Mouse (Mus musculus) retina, adult 2 months (tissue): ENCODE results near the gene Serpine1.
A peak's percentile ranks its signal among the peaks of the same experiment; 100 is the strongest.
"Not testable (repeated sequence)": the region's sequence is repeated elsewhere in the genome, so short reads cannot be mapped to it uniquely, and the experiment has no call there.

ENCODE experiments used
- DNase-seq: peaks from one replicate; pipeline ENCODE4 v3.0.0-alpha.2; 2012; ENCODE audit warnings: low read depth, low spot score

Serpine1 gene

DNA sequence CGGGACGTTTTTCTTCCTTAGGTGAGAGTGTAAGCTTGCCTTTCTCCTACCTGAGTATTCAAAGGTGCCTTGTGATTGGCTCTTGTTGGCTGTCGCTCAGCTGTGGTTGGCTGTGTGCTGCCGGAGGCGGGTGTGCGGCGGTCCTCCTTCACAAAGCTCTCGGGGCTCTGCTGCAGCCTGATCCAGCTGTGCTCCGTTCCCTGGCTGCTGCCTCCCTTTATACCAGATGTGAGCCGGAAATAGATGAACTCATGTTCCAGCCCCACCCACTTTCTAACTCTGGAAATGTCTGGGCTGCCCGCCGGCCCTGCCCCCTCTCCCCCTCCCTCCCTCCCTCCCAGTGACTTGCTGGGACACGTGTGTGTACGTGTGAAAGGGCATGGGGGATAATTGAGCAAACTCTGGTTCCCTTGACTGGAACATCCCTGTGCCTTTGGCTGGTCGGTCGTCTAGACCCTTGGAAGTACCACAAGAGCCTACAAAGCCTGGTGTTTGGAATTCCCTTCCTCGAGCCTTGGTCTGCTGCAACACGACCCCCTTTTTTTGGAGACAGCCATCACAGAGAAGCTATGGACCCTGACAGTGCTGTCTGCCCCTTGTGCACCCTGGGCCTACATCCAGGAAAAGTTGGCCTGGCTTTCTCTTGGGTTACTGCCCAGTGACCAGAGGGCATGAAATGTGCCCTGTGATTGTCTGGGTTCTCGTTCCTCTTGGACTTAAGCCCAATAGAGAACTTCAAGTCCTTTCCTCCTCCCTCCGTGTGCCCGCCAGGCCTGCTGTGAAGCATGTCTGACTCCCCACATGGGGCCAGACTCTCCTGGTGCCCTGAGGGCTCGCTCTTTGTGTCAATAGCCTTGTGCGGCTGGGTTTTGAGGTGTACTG lies at the start of gene Serpine1:
Gene Serpine1, minus strand, starts transcription at position 190 of the 882 bp plus-strand sequence.
- DNase-seq, result no peak

DNA sequence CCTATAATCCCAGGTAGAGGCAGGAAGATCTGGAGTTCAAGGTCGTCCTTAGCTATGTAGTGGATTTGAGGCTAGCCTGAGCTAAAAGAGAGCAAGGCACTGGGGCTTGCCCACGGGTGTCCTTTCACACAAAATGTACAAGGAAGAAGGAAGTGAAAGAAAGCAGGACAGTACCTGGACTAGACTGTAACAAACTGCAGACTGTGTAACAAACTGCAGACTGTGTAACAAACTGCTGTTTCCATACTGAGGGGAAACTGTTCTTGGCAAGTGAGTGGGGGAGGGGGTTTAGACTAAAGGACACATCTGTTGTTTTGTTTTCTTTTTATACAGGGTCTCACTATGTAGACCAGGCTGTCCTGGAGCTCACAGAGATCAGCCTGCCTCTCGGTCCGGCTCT lies 49.2 kb upstream of the Serpine1 start:
- DNase-seq, result no peak

DNA sequence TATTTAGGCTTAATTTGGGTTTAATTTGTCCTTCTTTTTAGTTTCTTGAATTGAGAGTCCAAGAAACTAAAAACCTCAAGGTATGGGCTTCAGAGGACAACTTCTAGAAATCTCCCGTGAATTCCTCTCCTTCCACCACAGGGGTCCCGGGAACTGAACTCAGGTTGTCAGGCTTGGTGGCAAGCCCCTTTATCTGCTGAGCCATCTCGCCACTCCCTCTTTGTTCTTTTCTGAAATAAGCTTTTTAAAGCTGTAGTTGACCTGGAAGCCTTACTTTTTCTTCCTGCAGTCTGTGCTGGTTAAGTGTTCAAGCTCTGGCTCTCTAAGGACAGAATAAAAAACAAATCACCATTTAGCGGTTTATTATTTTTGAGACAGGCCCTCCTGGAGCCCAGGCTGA lies 46.8 kb upstream of the Serpine1 start:
- no peak for DNase-seq

DNA sequence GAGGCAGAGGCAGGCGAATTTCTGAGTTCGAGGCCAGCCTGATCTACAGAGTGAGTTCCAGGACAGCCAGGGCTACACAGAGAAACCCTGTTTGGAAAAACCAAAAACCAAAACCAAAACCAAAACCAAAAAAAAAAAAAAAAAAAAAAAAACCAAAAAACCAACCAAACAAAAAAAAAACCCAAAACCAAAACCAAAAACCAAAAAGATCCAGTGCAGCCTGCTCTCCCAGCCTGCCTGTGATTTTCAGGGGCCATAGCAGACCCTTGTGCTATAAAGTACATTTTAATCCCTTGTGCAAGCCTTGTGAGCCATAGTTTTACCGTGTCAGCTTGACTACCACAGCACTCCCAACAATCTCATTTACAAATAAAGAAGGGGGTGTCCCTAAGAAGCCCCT lies 45.9 kb upstream of the Serpine1 start:
- DNase-seq, result not testable (repeated sequence)

DNA sequence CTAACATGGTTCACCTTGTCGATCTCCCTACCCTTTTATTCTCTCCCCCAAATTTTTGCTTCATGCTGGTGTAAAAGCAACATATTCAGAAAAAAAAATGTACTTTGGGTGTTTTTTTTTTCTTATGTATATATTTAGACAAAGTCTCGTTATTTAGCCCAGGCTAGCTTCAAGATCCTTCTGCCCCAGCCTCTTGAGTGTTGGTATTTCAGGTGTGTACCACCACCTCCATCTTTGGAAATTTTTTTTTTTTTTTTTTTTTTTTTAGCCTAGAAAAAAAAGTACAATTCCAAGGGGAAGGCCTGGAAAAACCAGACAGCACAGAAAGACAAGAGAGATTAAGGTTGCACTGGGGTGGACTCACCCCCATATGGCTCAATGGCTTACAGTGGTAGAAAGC lies 44.9 kb upstream of the Serpine1 start:
- no peak for DNase-seq

DNA sequence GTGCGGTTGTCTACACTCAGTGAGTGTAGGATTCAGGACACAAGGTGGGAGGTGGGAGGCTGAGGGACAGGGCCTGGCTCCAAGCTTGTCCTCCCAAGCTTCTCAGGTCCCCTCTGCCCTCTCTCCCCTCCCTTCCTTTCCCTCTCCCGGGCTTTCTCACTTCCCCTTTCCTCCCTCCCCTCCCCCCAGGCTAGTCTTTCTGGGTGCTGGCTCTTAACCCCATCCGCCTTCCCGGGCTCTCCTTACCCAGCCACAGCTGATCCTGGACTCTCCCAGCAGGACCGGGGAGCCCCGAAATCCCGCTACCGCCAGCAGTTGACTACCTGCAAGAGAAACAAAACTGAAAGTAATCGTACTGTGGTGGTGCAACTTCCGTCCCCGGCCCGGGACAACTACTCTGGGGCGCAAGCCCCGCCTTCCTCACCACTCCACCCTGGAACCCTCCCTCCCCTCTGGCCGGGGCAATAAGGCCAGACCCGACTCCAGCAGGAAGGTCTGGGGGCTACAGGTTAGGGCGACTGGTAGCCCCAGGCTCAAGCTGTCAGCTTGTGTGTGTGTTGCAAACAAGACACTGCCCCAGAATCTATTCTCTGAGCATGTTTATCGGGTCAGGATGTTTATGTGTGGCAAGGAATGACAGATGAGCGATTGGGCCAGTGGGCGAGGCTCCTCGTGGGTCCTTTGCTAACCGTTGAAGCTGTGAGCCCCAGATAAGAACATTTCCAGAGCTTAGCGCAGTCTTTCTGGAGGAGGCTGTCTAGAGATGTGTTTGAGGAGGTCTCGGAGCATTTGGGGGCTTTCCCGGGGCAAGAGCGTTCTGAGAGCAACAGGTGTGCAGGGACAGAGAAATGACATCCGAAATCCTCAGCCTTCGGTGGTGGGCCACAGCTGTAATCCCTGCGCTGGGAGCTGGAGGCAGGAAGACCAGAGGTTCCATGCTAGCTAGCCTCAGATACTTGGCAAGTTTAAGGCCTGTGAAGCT lies 44.1 kb upstream of the Serpine1 start, which contains the start of gene Trim56:
Gene Trim56, minus strand, starts transcription at position 344 of the 982 bp plus-strand sequence.
- DNase-seq, result no peak

DNA sequence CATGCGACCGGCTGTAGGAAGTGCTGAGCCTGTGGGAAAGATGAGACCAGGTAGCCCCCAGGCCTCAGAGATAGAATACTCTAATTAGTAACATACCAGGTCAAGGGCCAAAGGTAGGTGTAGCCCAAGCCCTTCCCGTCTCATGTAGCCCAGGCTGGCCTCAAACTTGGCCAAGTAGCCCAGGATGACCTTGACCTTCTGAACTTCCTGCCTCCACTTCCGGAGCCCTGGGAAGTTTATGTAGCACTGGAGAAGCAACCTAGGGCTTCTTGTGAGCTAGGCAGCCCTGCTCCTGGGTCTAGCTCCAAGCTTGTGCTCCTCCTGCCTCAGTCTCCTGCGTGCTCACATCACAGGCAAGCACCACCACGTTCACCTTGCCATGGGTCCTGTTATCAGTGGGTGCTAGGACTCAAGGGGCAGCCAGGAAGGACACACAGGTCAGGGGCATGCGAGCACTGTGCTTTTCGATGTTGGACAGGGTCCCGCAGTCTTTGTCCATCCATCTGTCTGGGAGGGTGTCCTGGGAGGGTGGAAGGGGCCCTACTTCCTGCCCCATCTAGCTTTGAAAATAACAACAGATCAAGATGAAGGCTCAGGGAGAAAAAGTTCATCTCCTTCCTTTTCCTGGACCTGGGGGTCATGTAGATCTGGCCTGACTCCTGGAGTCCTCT lies 43.0 kb upstream of the Serpine1 start:
- DNase-seq, result no peak

DNA sequence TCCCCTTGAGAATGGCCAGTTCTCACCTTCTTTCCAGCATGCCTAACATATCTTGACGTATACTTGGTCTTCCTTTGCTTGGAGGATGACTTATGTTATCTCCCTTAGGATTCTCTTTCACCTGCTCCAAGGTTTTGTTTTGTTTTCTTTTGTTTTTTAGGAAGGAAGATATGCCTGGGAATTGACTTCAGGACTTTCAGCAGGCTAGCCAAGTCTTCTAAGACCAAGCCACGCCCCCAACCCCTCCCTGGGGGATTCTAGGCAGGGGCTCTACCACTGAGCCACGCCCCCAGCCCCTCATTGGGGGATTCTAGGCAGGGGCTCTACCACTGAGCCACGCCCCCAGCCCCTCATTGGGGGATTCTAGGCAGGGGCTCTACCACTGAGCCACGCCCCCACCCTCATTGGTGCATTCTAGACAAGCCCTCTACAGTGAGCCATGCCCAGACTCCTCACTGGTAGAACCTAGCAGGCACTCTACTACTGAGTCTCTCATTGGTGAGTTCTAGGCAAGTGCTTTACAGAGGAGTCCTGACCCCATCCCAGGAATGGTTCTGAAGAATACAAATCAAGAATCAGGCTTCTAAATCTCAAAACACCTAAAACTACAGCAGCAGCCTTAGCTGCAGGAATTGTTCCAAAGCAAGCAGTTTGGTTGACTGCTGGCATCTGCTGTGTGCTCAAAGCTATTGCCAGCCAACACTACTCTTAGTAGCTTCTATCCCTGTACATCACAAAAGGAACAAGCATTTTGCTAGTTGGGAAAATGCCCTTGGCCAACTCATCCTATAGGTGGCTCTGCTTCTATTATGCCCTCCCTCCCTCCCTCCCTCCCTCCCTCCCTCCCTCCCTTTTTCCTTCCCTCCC lies 39.7 kb upstream of the Serpine1 start:
- no peak for DNase-seq

DNA sequence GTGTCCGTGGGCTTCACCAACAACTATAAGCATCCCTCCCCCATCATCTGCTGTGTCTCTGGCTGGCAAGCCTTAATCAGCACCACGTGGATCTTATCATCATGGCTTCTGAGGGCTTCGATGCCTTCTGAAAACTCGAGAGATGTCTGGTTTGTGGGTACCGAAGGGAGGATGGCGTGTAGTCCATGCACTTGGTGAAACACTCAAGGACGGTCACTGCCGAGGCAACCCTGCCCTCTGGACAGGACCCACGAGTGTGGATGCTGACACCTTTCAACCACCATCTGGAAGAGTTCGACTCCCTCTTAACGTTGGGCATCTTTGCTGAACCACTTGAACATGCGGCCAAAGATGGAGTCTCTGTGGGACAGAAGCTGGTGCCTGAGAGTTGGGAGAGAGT lies 38.8 kb upstream of the Serpine1 start:
- DNase-seq, result no peak

DNA sequence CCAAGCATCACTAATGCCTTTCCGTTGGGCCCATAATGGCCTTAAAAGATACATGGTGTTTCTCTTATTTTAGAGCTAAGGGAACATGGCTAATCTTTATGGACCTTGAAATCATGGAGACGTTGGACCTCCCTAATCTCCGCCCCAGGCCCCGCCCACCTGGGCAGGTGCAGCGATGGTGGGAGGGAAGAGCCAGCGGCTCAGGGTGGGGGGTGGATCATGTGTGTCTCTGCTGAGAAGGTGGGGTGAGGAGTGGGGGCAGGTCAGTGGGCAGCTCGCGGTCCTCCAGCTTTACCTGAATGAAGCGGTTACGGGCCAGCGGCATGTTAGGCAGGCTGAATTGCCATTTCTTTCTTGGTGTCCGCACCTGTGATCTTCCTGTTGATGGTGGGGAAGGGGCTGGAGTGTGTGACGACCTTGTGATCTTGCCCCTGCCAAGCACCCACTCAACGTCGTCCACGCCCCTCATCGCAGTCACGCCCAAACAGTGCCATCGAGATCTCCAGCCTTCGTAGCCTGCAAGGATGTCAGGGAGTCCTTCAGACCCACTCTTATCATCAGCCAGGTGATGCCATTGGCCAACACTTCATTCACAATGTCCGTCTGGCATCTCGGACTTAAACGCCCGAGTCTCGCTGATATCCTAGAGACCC lies 38.0 kb upstream of the Serpine1 start:
- no peak for DNase-seq

DNA sequence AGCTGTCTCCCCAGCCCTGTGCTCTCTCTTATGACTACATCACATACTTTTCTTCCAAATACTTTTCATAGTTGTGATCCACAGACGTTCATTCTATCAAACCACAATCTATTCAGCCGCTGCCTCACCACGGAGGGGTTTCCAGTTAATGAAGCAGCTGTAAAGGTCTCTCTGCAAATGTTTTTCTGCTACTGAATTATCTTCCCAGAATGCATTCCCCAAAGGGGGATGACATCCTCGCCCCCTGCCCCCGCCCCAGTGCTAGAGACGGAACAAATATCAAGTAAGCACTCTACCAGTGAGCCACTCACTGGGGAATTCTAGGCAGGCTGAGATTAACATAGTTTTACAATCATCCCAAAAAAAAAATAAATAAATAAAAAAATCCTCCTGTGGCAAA lies 36.0 kb upstream of the Serpine1 start:
- no peak for DNase-seq

DNA sequence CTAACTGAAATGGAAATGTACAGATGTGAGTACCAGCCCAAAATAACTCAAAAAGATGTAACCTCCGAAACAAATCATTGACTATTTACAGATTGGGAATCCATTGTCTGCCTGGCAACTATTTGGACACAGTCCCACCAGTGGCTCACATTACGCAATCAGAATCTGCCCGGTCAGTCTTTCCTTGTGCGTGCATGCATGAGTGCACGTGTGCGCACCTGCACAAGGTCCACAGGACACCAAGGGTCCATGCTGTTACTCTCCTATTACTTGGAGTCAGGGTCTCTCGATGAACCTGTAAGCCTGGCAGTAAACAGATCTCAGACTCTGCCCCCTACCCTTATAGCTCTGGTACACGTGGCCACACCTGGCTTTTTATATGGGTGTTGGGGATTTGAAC lies 35.6 kb upstream of the Serpine1 start:
- no peak for DNase-seq

DNA sequence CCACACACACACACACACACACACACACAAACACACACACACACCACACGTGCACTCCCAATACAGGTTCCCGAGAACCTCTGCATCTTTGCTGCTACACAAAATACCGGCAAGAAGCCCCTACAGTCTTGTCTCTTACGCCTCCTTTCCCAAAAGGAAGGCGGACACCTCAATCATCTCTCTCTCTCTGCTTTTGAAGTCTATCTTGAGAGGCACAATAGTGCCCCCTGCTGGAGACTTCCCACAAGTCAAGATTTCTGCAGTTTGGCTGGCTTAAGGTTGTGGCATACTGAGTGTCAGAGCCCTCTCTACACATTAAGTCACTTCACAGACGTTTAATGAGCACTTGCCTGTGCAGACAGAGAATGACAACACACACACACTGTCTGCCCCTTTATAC lies 35.0 kb upstream of the Serpine1 start:
- DNase-seq, result peak; percentile 54

DNA sequence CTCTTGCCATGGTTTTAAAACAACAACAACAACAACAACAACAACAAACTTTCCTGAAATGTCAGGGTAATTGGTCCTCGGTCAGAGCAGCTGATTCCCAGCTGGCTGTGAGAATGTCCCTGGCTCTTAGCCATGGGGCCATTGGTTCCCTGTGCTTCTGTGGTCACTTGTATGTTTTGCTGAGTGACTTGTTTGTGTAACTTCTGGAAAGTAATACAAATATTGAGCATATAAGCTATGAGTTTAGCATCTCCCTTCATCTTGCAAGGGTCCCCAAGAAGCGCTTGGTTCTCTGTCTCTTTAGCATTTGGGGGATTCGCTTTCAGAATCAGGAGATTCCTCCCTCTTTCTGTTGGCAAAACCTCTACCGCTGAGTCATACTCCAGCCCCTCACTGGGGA lies 34.4 kb upstream of the Serpine1 start:
- no peak for DNase-seq

DNA sequence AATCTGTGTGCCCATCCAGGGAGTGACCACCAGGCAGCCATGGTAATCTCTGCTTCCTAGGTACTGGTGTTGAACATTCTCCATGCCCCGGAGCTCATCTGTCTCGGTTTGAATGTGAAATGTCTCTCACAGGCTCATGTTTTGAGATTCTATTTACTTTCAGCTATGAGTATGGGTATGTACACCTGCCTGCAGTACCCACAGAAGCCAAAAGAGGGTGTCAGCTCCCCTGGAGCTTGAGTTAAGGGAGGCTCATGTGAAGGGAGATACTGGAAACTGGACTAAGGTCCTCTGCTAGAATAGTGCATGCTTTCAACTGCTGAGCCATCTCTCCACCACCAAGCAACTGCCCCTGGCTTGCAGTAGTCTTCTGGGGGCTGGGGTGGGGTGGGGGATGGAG lies 31.9 kb upstream of the Serpine1 start:
- DNase-seq, result no peak

DNA sequence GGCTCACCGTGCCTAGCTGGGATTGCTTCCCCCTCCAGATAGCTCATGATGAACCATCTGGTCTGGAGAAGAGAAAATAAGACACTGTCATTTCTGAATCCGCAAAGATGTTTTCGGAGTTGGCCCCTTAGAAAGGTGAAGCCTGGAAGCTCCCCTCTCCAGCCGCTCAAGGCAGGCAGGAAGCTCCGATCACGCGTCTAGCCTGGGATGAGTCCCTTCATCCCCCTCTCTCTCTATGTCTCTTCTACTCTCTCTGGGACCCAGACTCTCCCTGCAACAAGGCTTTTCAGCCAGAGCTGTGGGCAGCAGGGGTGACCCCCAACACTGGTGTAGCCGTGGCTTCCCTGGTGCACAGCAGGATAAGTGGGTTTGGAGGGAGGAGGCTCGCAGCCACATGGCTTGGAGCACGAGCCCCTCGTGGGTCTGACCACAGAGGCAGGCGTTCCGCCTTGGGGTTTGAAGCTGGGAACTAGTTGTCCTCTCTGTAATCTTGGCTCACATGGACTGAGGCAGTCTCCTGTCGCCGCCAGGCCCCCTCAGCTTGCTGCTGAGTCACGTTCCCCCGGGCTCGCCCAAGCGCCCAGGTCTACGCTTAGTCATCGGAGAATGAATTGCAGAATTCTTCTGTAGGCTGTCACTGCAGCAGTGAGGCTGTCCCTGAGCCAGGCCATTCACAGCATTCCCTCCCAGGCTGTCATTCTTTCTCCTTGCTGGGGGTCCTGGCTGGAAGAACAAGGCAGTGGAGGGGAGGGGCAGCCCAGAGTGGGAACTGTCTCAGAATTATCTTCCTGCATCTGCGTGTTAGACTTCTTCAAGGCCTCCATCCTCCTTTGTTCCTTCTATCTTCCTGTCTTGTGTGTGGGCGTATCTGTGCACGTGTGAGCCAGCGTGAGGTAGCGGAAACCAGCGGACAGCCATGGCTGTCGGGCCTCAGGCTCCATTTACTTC lies 30.8 kb upstream of the Serpine1 start:
- no peak for DNase-seq

DNA sequence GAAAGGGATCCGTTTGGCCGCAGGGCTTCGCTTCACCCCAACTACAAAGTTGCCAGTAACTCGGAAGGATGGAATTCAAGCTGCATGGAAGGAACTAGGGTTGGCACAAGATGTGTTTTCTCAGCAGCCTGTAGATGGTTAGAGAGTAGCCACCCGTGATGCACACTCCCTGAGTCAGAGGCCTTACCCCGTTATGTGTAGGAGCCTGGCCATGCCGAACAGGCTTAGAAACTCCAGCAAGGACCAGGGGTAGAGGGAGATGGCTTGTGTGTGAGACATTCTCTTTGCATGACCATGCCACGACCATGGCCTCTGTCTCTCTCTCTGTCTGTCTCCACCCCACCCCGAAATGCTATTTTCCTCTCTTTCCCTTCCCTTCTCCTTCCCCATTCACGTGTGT lies 30.0 kb upstream of the Serpine1 start:
- DNase-seq, result no peak

DNA sequence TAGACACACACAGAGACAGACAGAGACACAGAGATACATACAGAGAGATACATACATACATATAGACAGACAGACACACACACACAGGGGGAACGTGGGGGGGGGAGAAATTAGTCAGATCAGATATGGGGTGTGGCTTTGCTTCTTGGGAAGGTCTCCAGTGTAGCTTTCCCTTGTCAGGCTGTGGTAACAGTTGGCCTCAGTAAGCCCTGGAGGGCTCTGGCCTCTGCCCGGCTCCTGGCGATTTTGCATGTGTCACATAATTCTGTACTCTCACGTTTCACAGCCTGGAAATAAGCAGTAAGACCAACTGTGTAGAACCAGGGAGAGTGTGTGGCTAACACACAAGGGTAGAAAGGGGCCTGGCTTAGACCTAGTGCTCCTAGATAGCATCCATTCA lies 28.6 kb upstream of the Serpine1 start:
- no peak for DNase-seq

DNA sequence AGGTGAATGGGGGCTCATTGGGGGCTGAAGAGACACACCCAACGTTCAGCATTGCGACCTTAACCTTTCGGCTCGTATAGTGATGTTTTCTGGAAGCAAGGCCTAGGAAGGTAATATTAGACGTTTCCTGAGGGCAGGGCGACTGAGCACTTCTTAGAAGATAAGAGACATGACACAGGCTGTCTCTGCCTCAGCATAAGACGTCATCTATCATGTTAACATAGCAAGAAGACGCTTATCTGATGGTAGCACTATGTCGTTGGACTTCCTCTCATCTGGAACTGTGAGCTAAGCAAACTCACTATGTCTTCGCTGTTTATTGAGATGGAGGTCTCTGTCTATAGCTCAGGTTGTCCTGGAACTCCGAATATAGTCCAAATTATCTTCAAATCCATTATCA lies 26.4 kb upstream of the Serpine1 start:
- no peak for DNase-seq
